Mouse (Mus musculus) MEL (cell line): Measurements from ENCODE around the gene Itpr2. TPM values are rescaled to one million over a fixed set of nuclear protein-coding genes. Genes with fewer than 3 reads are reported as not detected.

ENCODE experiments used
- DNase-seq: peaks from one replicate; pipeline ENCODE4 v3.0.0; 2011; ENCODE audit warnings: low read depth, low spot score
- H3K27ac ChIP-seq: 2 replicates; pipeline ENCODE4 v1.5.1; 2012; ENCODE audit warnings: low read depth, mild to moderate bottlenecking, control low read depth, low read length, moderate library complexity; ENCODE audit not compliant: control insufficient read depth
- H3K27me3 ChIP-seq, 2 experiments: fragments of 150-350 bp in 1 of 2; sonication (generic) in 1 of 2; 2 replicates each; pipeline ENCODE4 v1.6.1; 2012; ENCODE audit warnings: low read length in 2 of 2, mild to moderate bottlenecking in 2 of 2, improper control_type of control experiment in 1 of 2, moderate library complexity in 1 of 2; ENCODE audit not compliant: insufficient read depth in 2 of 2, control insufficient read depth in 1 of 2
- H3K36me3 ChIP-seq, 2 experiments: 2 replicates each; pipeline ENCODE4 v1.6.1; 2012 to 2014; ENCODE audit warnings: low read length in 2 of 2, improper control_type of control experiment in 1 of 2, inconsistent platforms in 1 of 2, mild to moderate bottlenecking in 1 of 2; ENCODE audit not compliant: insufficient read depth in 2 of 2, control insufficient read depth in 1 of 2
- H3K4me1 ChIP-seq, 2 experiments: fragments of 150-350 bp in 1 of 2; sonication (generic) in 1 of 2; 2 replicates each; pipeline ENCODE4 v1.6.1; 2012; ENCODE audit warnings: low read length in 2 of 2, improper control_type of control experiment in 1 of 2, mild to moderate bottlenecking in 1 of 2; ENCODE audit not compliant: insufficient read depth in 2 of 2, control insufficient read depth in 1 of 2
- H3K4me3 ChIP-seq, 2 experiments: fragments of 150-350 bp in 1 of 2; sonication (generic) in 1 of 2; 2 replicates each; pipeline ENCODE4 v1.5.1; 2012; ENCODE audit warnings: low read depth in 2 of 2, low read length in 2 of 2, mild to moderate bottlenecking in 2 of 2, moderate library complexity in 2 of 2, control low read depth in 1 of 2, improper control_type of control experiment in 1 of 2; ENCODE audit not compliant: control insufficient read depth in 1 of 2, insufficient read depth in 1 of 2
- H3K79me2 ChIP-seq: 2 replicates; pipeline ENCODE4 v1.6.1; 2012; ENCODE audit warnings: mild to moderate bottlenecking, low read length, moderate library complexity; ENCODE audit not compliant: control insufficient read depth, poor library complexity, insufficient read depth
- H3K9ac ChIP-seq: 2 replicates; pipeline ENCODE4 v1.6.1; 2012; ENCODE audit warnings: low read depth, mild to moderate bottlenecking, control low read depth, low read length, moderate library complexity; ENCODE audit not compliant: control insufficient read depth, poor library complexity, severe bottlenecking
- H3K9me3 ChIP-seq: fragments of 150-350 bp; sonication (generic); replicated peaks from 2 replicates; pipeline ENCODE4 v1.6.1; 2012; ENCODE audit warnings: mild to moderate bottlenecking, low read length, improper control_type of control experiment, moderate library complexity; ENCODE audit not compliant: insufficient read depth
- BHLHE40 ChIP-seq: IDR thresholded peaks from 2 replicates; pipeline ENCODE4 v1.6.1; 2012; ENCODE audit warnings: low read depth, mild to moderate bottlenecking, inconsistent platforms, low read length, improper control_type of control experiment, borderline replicate concordance
- CHD2 ChIP-seq: IDR thresholded peaks from 2 replicates; pipeline ENCODE4 v1.6.1; 2011; ENCODE audit warnings: low read length, improper control_type of control experiment
- CTCF ChIP-seq, 3 experiments: IDR thresholded peaks in 2 of 3; conservative IDR thresholded peaks in 1 of 3; 2 replicates each; pipeline ENCODE4 v1.5.1; 2011 to 2012; ENCODE audit warnings: low read length in 3 of 3, low read depth in 2 of 3, mild to moderate bottlenecking in 2 of 3, improper control_type of control experiment in 1 of 3, inconsistent platforms in 1 of 3, mixed read lengths in 1 of 3, moderate library complexity in 1 of 3; ENCODE audit not compliant: control insufficient read depth in 1 of 3, insufficient read depth in 1 of 3, poor library complexity in 1 of 3, severe bottlenecking in 1 of 3
- GABPA ChIP-seq: IDR thresholded peaks from 2 replicates; pipeline ENCODE4 v1.6.1; 2012; ENCODE audit warnings: low read depth, mild to moderate bottlenecking, inconsistent platforms, low read length, improper control_type of control experiment, moderate library complexity
- JUND ChIP-seq: IDR thresholded peaks from 2 replicates; pipeline ENCODE4 v1.6.1; 2011; ENCODE audit warnings: low read depth, mild to moderate bottlenecking, improper control_type of control experiment, low read length
- MAX ChIP-seq: IDR thresholded peaks from 2 replicates; pipeline ENCODE4 v1.6.1; 2011; ENCODE audit warnings: low read length, improper control_type of control experiment
- MAZ ChIP-seq: IDR thresholded peaks from 2 replicates; pipeline ENCODE4 v1.6.1; 2012; ENCODE audit warnings: low read depth, mild to moderate bottlenecking, inconsistent platforms, low read length, improper control_type of control experiment
- MXI1 ChIP-seq: IDR thresholded peaks from 2 replicates; pipeline ENCODE4 v1.6.1; 2011; ENCODE audit warnings: mild to moderate bottlenecking, low read depth, low read length, improper control_type of control experiment
- MYB ChIP-seq: IDR thresholded peaks from 2 replicates; pipeline ENCODE4 v1.6.1; 2011; ENCODE audit warnings: mild to moderate bottlenecking, low read depth, low read length, improper control_type of control experiment
- MYC ChIP-seq: IDR thresholded peaks from 2 replicates; pipeline ENCODE4 v1.6.1; 2011; ENCODE audit warnings: low read depth, mild to moderate bottlenecking, low read length, improper control_type of control experiment, moderate library complexity
- NELFE ChIP-seq: IDR thresholded peaks from 2 replicates; pipeline ENCODE4 v1.6.1; 2011; ENCODE audit warnings: low read depth, low read length, improper control_type of control experiment
- NRF1 ChIP-seq: IDR thresholded peaks from 2 replicates; pipeline ENCODE4 v1.6.1; 2014; ENCODE audit warnings: low read depth, mild to moderate bottlenecking, inconsistent platforms, low read length, improper control_type of control experiment, moderate library complexity; ENCODE audit not compliant: poor library complexity, insufficient read depth, severe bottlenecking
- POLR2A ChIP-seq, 2 experiments: IDR thresholded peaks; 2 replicates each; pipeline ENCODE4 v1.6.1; 2011 to 2012; ENCODE audit warnings: low read length in 2 of 2, mild to moderate bottlenecking in 2 of 2, control low read depth in 1 of 2, improper control_type of control experiment in 1 of 2, low read depth in 1 of 2, moderate library complexity in 1 of 2; ENCODE audit not compliant: control insufficient read depth in 1 of 2, insufficient read depth in 1 of 2, poor library complexity in 1 of 2
- POLR2AphosphoS5 ChIP-seq: IDR thresholded peaks from 2 replicates; pipeline ENCODE4 v1.6.1; 2012; ENCODE audit warnings: low read depth, borderline replicate concordance, mild to moderate bottlenecking, inconsistent platforms, low read length, moderate library complexity, mixed read lengths
- RAD21 ChIP-seq: IDR thresholded peaks from 2 replicates; pipeline ENCODE4 v1.6.1; 2011; ENCODE audit warnings: mild to moderate bottlenecking, low read depth, low read length, improper control_type of control experiment
- SIN3A ChIP-seq: IDR thresholded peaks from 2 replicates; pipeline ENCODE4 v1.6.1; 2012; ENCODE audit warnings: low read length, improper control_type of control experiment, inconsistent platforms
- SMC3 ChIP-seq: IDR thresholded peaks from 2 replicates; pipeline ENCODE4 v1.6.1; 2011; ENCODE audit warnings: low read depth, low read length, improper control_type of control experiment
- TCF12 ChIP-seq: IDR thresholded peaks from 2 replicates; pipeline ENCODE4 v1.6.1; 2014; ENCODE audit warnings: low read depth, mild to moderate bottlenecking, inconsistent platforms, low read length, improper control_type of control experiment, moderate library complexity
- UBTF ChIP-seq: IDR thresholded peaks from 2 replicates; pipeline ENCODE4 v1.6.1; 2012; ENCODE audit warnings: low read depth, mild to moderate bottlenecking, inconsistent platforms, low read length, improper control_type of control experiment, moderate library complexity, borderline replicate concordance; ENCODE audit not compliant: insufficient read depth
- USF2 ChIP-seq, 2 experiments: IDR thresholded peaks; 2 replicates each; pipeline ENCODE4 v1.6.1; 2011 to 2012; ENCODE audit warnings: improper control_type of control experiment in 2 of 2, low read length in 2 of 2, borderline replicate concordance in 1 of 2, inconsistent platforms in 1 of 2, low read depth in 1 of 2, mild to moderate bottlenecking in 1 of 2; ENCODE audit not compliant: insufficient read depth in 1 of 2
- ZMIZ1 ChIP-seq: IDR thresholded peaks from 2 replicates; pipeline ENCODE4 v1.6.1; 2012; ENCODE audit warnings: low read depth, mild to moderate bottlenecking, inconsistent platforms, low read length, improper control_type of control experiment, moderate library complexity
- polyA plus RNA-seq, 2 experiments: library from polyadenylated mRNA; stranded (reverse) in 1 of 2; unstranded in 1 of 2; fragments of >175 nt in 1 of 2; fragments of >200 nt in 1 of 2; gene quantifications; 2 replicates each; pipeline versions ENCODE4 v1.2.1 to v1.2.4; 2012; ENCODE audit warnings: low replicate concordance in 2 of 2, low read depth in 1 of 2; ENCODE audit not compliant: insufficient read length in 2 of 2, insufficient read depth in 1 of 2, missing spikeins in 1 of 2
- total RNA-seq: library from RNA; depleted of rRNA; stranded (reverse); fragments of 300-350 nt; gene quantifications from 2 replicates; pipeline ENCODE4 v1.2.3, GENCODE M21; 2012

Itpr2 gene
- total and polyA plus RNA-seq, 3 experiments: 1.5 to 3.0 TPM; not detected in 1

- peaks cover 0 to 13% of the 10 kb centered on the region in 2 experiments; a peak in 2 of 4 replicates for H3K36me3 ChIP-seq
- H3K4me3 ChIP-seq: no peak overlapping the region
- no peaks in the 10 kb centered on the region for H3K9me3 ChIP-seq
- DNase-seq: peak; percentile 48
- no peak overlapping the region for H3K27ac ChIP-seq
- no peaks in the 10 kb centered on the region for H3K79me2 ChIP-seq
- H3K9ac ChIP-seq: no peak overlapping the region
- no peaks in the 10 kb centered on the region for H3K27me3 ChIP-seq
- peaks cover 0 to 12% of the 10 kb centered on the region in 2 experiments; a peak in 3 of 4 replicates for H3K4me1 ChIP-seq
- TF ChIP-seq RAD21: no peak
- TF ChIP-seq MYC: no peak
- TF ChIP-seq MXI1: no peak
- TF ChIP-seq MAX: no peak
- no peak for TF ChIP-seq GABPA
- no peak for TF ChIP-seq ZMIZ1
- no peak for TF ChIP-seq SMC3
- TF ChIP-seq, all 39 proteins: peak for 0
Measured at GRCm38 (mm10) chr6:146313396-146313795, 188.6 kb downstream of the Itpr2 start.

GRCm38 (mm10) chr6:146310210-146310609, 191.8 kb downstream of the Itpr2 start:
- no peak for DNase-seq
- Histone ChIP-seq H3K4me3 (no peak overlapping the region), H3K4me1 (peaks cover 0 to 16% of the 10 kb centered on the region in 2 experiments; a peak in 3 of 4 replicates), H3K9me3 (no peaks in the 10 kb centered on the region), H3K36me3 (peaks cover 0 to 16% of the 10 kb centered on the region in 2 experiments; a peak in 2 of 4 replicates), H3K79me2 (no peaks in the 10 kb centered on the region), H3K27me3 (no peaks in the 10 kb centered on the region), H3K9ac (no peak overlapping the region), H3K27ac (no peak overlapping the region)
- no peak for TF ChIP-seq CTCF (IDR thresholded peaks at IDR 0.05 in 2 of 3, conservative IDR thresholded peaks at IDR 0.05 in 1 of 3; ENCODE audit: control insufficient read depth in 1 of 3, insufficient read depth in 1 of 3, low read depth in 2 of 3, low read length in 3 of 3, poor library complexity in 1 of 3, severe bottlenecking in 1 of 3)
- TF ChIP-seq NRF1: no peak
- no peak for TF ChIP-seq POLR2A (IDR thresholded peaks at IDR 0.05; ENCODE audit: control insufficient read depth in 1 of 2, insufficient read depth in 1 of 2, low read depth in 1 of 2, low read length in 2 of 2, poor library complexity in 1 of 2)
- TF ChIP-seq MYB: no peak
- no peak for TF ChIP-seq MXI1
- TF ChIP-seq MAX: no peak
- no peak for TF ChIP-seq JUND
- TF ChIP-seq USF2 (IDR thresholded peaks at IDR 0.05; ENCODE audit: borderline replicate concordance in 1 of 2, insufficient read depth in 1 of 2, low read depth in 1 of 2, low read length in 2 of 2): no peak
- TF ChIP-seq GABPA: no peak
- TF ChIP-seq TCF12: no peak
- no peak for TF ChIP-seq POLR2AphosphoS5
- no peak for TF ChIP-seq SIN3A
- no peak for TF ChIP-seq UBTF
- TF ChIP-seq NELFE: no peak
- no peak for TF ChIP-seq MAZ
- TF ChIP-seq CHD2: no peak
- TF ChIP-seq MYC: no peak
- no peak for TF ChIP-seq ZMIZ1
- TF ChIP-seq BHLHE40: no peak
